Mouse (Mus musculus): ENCODE measurements around the gene Cdc7.
"Not testable (repeated sequence)": the region's sequence is repeated elsewhere in the genome, so short reads cannot be mapped to it uniquely, and the experiment has no call there.

The Cdc7 gene

DNA sequence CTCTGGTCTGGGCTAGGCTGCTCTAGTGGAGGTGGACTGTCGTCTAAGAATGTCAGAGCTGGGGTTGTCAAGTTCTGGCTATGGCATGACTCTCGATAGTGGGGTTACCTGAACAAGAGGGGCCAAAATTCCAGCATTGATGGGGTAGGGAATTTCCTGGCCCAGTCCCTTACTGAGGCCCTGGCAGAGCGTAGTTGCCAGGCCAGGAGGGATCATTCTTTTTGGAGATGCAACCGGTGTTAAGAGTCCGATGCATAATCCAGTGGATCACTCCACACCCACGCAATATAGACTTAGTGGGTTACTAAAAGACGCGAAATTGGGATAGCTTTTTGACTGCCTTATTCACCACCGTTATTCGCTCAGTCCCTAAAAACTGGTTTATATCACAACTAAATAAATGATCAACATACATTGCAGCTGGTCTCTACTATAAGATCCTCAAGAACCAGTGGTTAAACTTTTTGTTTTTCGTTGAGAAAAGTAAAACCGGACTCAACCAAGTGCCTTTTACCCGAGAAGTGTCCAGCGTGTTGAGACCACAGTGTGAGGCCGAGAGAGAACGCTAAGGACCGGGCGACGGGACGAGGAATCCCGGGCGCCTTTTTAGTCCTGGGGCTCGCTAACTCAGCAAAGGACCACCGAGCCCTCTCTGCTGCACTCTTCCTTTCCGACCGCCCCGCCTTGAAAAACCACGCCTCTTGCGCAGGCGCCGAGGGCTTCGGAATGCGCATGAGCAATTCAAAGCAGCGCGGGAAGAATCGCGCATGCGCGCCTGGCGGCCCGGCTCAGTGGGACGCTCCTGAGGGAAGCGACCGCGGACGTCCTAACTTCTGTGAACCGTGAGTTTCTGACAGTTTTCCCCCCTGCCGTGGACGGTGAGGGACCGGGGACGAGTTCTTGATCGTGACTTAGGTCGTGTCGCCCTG lies at the start of gene Cdc7:
TSS of gene Cdc7 (plus strand) at position 739 of the 929 bp plus-strand sequence.
- in situ Hi-C loops (cut with MboI, MseI), result loop anchor here (5.0 kb wide), 1 partner anchor 107 kb away; no protein-coding TSS in a partner anchor

GRCm38 (mm10) chr5:106919315-106919714 lies 44.8 kb upstream of the Cdc7 start:
- in situ Hi-C loops (cut with MboI, MseI), result no loop called here

GRCm38 (mm10) chr5:106925488-106926368 lies 38.4 kb upstream of the Cdc7 start, which contains the start of gene Hfm1:
TSS of gene Hfm1 (minus strand) at chr5:106926321.
- in situ Hi-C loops (cut with MboI, MseI), result no loop called here

GRCm38 (mm10) chr5:106926369-106926686 lies 37.8 kb upstream of the Cdc7 start:
- in situ Hi-C loops (cut with MboI, MseI), result no loop called here

DNA sequence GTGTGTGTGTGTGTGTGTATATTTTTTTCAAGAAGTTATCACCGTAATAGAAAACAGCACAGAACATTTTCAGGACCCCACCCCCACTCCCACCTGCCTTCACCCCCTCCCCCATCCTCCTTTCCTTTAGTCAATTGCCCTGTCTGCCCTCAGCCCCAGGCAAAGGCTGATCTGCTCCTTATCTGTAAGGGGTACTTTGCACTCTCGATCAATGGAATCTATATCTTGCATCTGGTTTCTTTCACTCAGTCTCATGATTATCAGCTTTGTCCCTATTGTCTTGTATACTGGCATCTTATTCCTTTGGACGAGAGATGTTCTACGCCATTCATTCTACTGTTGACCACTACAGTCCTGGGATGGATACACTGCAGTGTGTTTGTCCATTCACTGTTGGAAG lies 36.1 kb upstream of the Cdc7 start:
- in situ Hi-C loops (cut with MboI, MseI), result no loop called here

DNA sequence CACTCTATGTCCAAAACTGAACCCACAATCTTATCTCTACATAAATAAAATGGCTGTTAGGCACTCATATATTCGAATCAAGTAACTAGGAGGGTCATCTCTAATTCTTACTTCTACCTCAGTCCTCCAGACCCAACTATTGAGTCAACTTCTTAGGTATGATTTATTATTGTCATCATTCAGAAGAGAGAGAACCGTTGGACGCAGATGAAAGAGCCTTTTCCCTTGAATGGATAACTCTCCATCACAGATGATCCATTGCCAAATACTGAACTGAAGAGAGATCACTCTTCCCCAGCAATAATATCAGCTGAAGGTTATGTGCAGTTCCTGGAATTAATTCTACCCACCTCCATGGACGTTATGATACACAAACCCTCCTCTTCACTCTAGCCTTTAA lies 17.8 kb upstream of the Cdc7 start:
- in situ Hi-C loops (cut with MboI, MseI), result loop anchor here (5.0 kb wide), 1 partner anchor 39 kb away; no protein-coding TSS in a partner anchor

- in situ Hi-C loops (cut with MboI, MseI), result loop anchor here (5.0 kb wide), 1 partner anchor 41 kb away; no protein-coding TSS in a partner anchor
Measured at GRCm38 (mm10) chr5:106948683-106949082, 15.4 kb upstream of the Cdc7 start.

DNA sequence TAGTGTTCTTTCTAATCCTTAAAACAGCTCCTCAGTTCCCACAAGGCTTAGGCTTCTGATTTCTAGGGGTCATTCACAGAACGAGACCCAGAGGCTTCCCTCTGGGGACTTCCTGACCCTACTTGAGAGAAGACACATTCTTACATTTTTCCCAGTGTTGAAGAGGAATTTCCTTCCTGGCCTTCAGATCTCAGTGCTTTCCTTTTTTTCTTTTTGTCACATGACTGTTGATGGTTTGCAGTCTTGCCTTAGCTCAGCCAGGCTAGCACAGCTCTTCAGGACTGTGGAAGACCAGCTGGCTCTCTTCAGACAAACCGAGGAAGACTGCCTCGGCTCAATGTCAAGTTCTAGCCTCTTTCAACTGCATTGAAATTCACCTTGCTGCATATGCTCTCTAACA lies 7.7 kb upstream of the Cdc7 start:
- in situ Hi-C loops (cut with MboI, MseI), result no loop called here

GRCm38 (mm10) chr5:106959031-106959430 lies 5.1 kb upstream of the Cdc7 start:
- in situ Hi-C loops (cut with MboI, MseI), result no loop called here

DNA sequence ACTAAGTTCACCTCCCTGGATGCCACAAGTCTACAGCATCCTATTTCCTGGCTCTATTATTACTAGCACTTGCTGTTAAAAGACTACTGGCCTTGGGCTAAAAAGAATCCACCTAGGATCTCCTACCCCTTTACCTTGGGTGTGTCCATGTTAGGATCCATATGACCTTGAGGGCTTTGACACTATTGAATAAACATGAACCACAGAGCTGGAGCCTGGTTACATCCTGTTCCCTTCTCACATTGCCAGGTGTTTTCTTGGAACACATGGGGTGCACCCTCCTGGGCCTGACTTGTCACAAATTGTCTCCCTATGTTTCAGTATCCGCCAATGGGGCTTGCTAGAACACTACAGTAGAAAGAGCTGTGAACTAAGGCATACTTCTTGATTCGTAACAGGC lies 3.7 kb upstream of the Cdc7 start:
- in situ Hi-C loops (cut with MboI, MseI), result loop anchor here (5.0 kb wide), 1 partner anchor 103 kb away; no protein-coding TSS in a partner anchor

- in situ Hi-C loops (cut with MboI, MseI), result loop anchor here (5.0 kb wide), 1 partner anchor 107 kb away; no protein-coding TSS in a partner anchor
Measured at GRCm38 (mm10) chr5:106964513-106965014, 442 bp downstream of the Cdc7 start.

GRCm38 (mm10) chr5:106966443-106966842 lies 2.3 kb downstream of the Cdc7 start:
- in situ Hi-C loops (cut with MboI, MseI), result no loop called here

- in situ Hi-C loops (cut with MboI, MseI), result no loop called here
Measured at GRCm38 (mm10) chr5:106967578-106967977, 3.5 kb downstream of the Cdc7 start.

GRCm38 (mm10) chr5:106973883-106974282 lies 9.8 kb downstream of the Cdc7 start:
- in situ Hi-C loops (cut with MboI, MseI), result no loop called here

DNA sequence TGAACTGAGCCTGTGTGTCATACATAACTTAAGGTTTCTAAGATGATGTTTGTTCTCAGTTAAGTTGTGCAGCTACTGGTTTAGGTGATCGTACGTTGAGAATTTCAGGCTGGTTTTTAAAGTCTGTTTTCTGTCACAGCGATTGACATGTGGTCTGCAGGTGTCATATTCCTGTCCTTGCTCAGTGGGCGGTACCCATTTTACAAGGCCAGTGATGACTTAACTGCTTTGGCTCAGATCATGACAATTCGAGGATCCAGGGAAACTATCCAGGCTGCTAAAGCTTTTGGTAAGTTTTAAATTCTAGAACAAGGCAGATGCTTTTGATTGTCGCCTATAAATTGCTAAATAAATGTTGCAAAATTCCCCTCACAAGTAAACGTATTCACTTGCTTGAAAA lies 15.0 kb downstream of the Cdc7 start:
- in situ Hi-C loops (cut with MboI, MseI), result no loop called here

DNA sequence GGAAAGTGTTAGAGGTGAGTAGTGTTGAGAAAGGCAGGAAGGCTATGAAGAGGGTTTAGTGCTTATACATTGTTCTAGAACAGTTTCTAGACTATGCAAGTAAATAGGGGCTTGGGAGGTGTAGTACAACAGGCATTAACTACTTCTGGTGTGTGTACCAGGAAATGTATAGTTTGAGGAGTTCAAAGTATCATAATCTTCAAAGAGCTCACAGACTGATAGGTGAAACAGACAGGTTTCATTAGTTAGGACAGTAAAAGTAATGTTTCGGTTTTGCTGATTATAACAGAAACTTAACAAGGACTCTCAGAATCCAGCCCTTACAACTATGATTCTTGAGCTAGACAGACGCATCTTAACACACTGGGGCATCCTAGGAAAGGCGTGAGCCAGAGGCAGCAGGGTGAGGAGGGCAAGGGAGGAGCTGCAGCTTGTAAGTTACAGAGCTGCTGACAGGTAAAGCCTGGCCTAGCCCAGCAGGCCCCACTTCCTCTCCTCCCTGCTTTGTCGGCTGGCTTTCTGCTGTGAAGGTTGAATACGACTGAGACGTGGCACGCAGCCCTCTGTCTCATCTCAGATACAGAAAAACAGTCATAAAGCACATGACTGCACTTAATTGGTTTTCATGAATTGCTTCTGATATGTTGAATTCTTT lies 18.3 kb downstream of the Cdc7 start:
- in situ Hi-C loops (cut with MboI, MseI), result no loop called here

DNA sequence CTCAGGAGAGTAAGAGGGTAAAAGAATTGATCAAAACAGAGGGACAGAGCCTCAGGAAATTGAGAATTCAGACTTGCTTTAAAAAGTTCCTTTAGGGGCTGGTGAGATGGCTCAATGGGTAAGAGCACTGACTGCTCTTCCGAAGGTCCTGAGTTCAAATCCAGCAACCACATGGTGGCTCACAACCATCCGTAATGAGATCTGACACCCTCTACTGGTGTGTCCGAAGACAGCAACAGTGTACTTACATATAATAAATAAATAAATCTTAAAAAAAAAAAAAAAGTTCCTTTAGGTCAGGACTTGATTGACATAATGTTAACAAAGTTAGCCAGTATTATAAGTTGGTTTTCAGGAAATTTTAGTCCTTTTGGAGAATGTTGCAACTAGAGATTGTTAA lies 20.8 kb downstream of the Cdc7 start:
- in situ Hi-C loops (cut with MboI, MseI), result not testable (repeated sequence)

DNA sequence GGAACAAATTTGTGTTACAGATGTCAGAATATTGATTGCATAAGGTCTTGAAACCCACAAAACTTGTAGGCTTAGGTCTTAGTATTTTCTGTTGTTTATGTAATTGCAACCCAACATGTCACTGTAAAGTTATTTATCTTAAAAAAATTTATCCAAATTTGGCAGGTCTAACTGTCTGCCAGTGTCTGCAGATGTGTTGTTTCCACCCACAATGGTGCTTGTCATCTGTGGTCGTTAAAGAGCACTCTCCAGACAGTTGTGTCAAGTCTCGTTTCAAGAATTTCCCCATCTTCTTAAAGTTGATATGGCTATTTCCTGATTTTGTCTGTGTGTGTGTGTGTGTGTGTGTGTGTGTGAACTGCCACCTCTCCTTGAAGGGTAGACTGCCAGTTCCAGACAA lies 21.5 kb downstream of the Cdc7 start:
- in situ Hi-C loops (cut with MboI, MseI), result no loop called here

- in situ Hi-C loops (cut with MboI, MseI), result no loop called here
Measured at GRCm38 (mm10) chr5:106989181-106989580, 25.1 kb downstream of the Cdc7 start.

- in situ Hi-C loops (cut with MboI, MseI), result no loop called here
Measured at GRCm38 (mm10) chr5:106989786-106990185, 25.7 kb downstream of the Cdc7 start.

DNA sequence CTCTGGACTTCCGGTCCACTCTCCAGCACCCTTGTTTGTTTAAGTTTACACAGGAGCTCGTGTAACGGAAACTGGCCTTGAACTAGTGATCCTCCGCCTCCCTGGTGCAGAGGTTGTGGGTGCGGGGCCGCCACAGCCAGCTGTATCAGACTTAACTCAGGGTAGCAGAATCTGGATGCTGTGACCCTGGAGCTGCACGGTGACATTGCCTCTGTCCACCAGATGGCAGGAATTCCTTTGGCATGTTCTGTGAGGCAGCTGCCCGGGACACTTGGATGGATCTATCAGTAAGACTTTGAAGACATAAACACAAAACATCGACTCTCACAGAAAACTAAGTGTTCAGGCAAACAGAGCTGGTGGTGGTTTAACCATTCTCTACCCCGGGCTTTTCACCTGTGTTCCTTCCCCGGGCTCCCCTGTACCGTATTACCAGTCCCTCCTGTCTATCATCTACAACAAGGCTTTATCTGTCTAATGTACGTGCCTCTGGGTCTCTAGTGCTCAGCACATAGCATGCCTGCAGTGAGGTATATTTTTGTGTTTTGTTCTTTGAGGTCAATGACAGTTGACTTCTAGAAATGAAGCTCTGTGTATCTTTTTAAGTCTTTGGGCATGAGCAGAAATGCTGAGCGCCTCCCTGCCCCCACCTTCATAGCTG lies 26.6 kb downstream of the Cdc7 start:
- in situ Hi-C loops (cut with MboI, MseI), result no loop called here

Data from T-helper 2 cell (primary cell).